Mouse (Mus musculus): ENCODE measurements around the gene Metap1d. TPM values are rescaled to one million over a fixed set of nuclear protein-coding genes. Genes with fewer than 3 reads are reported as not detected.

The Metap1d gene
- total and polyA plus RNA-seq, 2 experiments from 2014 or later, result 7.7 to 42.4 TPM

DNA sequence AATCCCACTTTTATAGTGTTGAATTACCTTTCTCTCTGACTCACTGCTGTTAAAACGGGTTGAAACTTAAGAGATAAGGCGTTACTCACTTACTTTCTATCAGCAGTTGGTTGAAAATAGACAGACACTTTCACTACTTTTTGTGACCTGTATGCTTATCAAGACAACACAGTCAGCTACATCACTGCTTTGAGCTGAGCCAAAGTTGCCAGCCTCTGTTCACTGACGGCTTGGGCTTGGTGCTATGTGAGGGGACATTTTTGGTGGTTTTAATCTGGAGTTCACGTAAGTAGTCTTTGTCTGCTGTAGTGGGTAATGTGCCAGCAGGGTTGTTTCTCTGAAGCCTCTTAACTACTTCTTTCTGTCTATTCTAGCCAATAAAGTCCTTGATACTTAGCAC is 28.5 kb upstream of the Metap1d start:
- no peak overlapping the region for H3K4me2 ChIP-seq (ENCODE audit: low read depth, low read length)
- H3K4me3 ChIP-seq (ENCODE audit: low read depth, low read length), result no peak overlapping the region
- no peaks in the 10 kb centered on the region; the same call in 1 of the 2 replicates for H3K4me1 ChIP-seq (ENCODE audit: control insufficient read depth, insufficient read depth)
- ATAC-seq (ENCODE audit: insufficient read depth, low read depth), result peak; percentile 92
- TF ChIP-seq CTCF (IDR thresholded peaks at IDR 0.05; ENCODE audit: low read depth), result no peak
- no peaks in the 10 kb centered on the region for H3K27me3 ChIP-seq (ENCODE audit: control insufficient read depth, insufficient read depth, low read length)
- peak; percentile 77 for DNase-seq (ENCODE audit: low spot score)
- peak overlapping the region; percentile 49 for H3K27ac ChIP-seq (ENCODE audit: low read depth)
- H3K36me3 ChIP-seq (replicated peaks; ENCODE audit: control insufficient read depth, insufficient read depth, low read length), result peaks cover 35% of the 10 kb centered on the region
- no peaks in the 10 kb centered on the region for H3K9me3 ChIP-seq (replicated peaks; ENCODE audit: control insufficient read depth, low read length)
- H3K9ac ChIP-seq (replicated peaks; ENCODE audit: low read depth, low read length), result no peak overlapping the region
- 28% methylated on average over 4 of the region's 4 CpGs for WGBS

DNA sequence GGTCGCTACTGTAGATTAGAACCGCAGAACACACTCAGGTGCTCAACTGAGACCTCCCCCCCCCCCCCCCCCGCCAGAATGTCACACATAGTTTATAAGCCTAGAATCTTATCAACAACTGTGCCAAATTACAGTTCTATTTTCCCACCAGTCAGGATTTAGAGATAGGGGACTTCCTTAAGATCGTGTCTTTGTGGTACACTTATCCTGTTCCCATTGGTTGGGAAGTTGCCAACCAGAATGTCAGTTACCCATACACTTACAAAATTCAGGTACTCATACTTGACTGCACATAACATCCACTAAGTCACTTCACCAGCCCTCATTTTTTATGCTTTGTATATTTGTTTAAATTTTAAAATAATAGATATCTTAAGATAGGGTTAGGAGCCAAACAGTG is 17.6 kb upstream of the Metap1d start:
- 82% methylated on average over 4 of the region's 4 CpGs for WGBS
- peaks cover 42% of the 10 kb centered on the region for H3K36me3 ChIP-seq (replicated peaks; ENCODE audit: control insufficient read depth, insufficient read depth, low read length)
- no peak for DNase-seq (ENCODE audit: low spot score)

DNA sequence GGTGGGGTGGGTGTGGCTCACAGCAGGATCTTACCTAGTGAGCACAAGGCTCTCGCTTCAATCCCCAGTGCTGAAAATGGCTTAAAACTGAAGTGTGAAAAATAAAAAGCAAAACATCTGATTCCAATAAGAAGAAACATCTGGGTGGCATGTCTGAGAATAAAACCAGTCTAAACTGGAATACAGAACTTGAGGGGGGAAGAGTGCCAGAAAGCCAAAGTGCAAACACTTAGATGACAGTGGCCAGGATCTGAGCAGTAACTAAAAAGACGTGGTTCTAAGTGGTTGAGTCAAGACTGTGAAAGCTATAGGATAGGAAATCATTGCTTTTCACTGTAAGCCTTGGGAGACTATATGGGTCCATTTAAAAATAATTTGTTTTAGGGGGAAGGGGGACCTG is 9.7 kb upstream of the Metap1d start:
- H3K9me3 ChIP-seq (replicated peaks; ENCODE audit: control insufficient read depth, low read length), result no peaks in the 10 kb centered on the region
- no peak overlapping the region for H3K4me2 ChIP-seq (ENCODE audit: low read depth, low read length)
- H3K9ac ChIP-seq (replicated peaks; ENCODE audit: low read depth, low read length), result no peak overlapping the region
- H3K27ac ChIP-seq (ENCODE audit: low read depth), result no peak overlapping the region
- peaks cover 26% of the 10 kb centered on the region for H3K36me3 ChIP-seq (replicated peaks; ENCODE audit: control insufficient read depth, insufficient read depth, low read length)
- TF ChIP-seq CTCF (IDR thresholded peaks at IDR 0.05; ENCODE audit: low read depth) (no peak), EP300 (IDR thresholded peaks at IDR 0.05; ENCODE audit: low read depth) (no peak)
- no peaks in the 10 kb centered on the region; the same call in 1 of the 2 replicates for H3K27me3 ChIP-seq (ENCODE audit: control insufficient read depth, insufficient read depth, low read length)
- DNase-seq (ENCODE audit: low spot score) (no peak), ATAC-seq (ENCODE audit: insufficient read depth, low read depth) (no peak)
- 40% methylated on average over 2 of the region's 2 CpGs for WGBS
- no peak overlapping the region for H3K4me3 ChIP-seq (ENCODE audit: low read depth, low read length)
- H3K4me1 ChIP-seq (ENCODE audit: control insufficient read depth, insufficient read depth), result no peaks in the 10 kb centered on the region

More for the DNA sequence above, 17.6 kb upstream of the Metap1d start:
- Histone ChIP-seq H3K27ac (ENCODE audit: low read depth) (no peak overlapping the region), H3K9me3 (replicated peaks; ENCODE audit: control insufficient read depth, low read length) (no peaks in the 10 kb centered on the region), H3K4me2 (ENCODE audit: low read depth, low read length) (no peak overlapping the region), H3K4me3 (ENCODE audit: low read depth, low read length) (no peak overlapping the region), H3K9ac (replicated peaks; ENCODE audit: low read depth, low read length) (no peak overlapping the region), H3K27me3 (ENCODE audit: control insufficient read depth, insufficient read depth, low read length) (no peaks in the 10 kb centered on the region), H3K4me1 (ENCODE audit: control insufficient read depth, insufficient read depth) (no peaks in the 10 kb centered on the region)
- TF ChIP-seq CTCF (IDR thresholded peaks at IDR 0.05; ENCODE audit: low read depth), result no peak
- no peak for TF ChIP-seq EP300 (IDR thresholded peaks at IDR 0.05; ENCODE audit: low read depth)
- ATAC-seq (ENCODE audit: insufficient read depth, low read depth), result no peak

DNA sequence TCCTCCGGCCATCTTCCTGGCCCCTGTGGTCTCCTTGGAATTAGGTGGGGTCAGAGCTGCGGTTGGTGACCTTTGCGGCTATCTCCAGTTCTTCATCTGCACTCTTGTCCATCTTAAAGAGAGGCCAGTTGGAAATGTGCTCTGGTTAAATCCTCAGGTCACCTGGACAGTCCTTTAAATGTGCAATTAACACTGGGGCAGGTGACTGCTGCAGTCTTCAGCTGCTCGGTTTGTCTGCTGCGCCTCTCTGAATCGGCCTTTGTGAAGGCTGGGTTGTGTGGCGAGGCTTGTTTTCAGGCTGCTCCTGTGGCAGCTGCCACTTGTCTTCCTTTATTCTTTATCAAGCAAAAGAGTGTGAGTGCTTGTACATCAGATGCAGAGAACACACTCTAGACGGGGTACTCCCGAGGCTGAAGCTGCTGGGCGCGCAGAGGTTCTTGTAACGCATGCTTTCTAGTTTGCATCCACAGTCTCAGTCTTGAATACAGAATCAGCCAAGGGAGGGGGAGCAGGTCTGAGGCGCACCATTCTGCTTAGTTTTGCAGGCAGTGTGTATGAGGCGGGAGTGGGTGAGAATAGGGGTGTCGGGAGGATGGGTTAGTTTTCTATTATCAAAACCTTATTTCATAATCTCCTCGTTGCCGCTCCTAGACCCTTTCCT is 7.4 kb upstream of the Metap1d start:
- H3K4me3 ChIP-seq (ENCODE audit: low read depth, low read length), result no peak overlapping the region
- H3K4me1 ChIP-seq (ENCODE audit: control insufficient read depth, insufficient read depth), result no peaks in the 10 kb centered on the region
- H3K9ac ChIP-seq (replicated peaks; ENCODE audit: low read depth, low read length), result no peak overlapping the region
- WGBS, result 48% methylated on average over 17 of the region's 17 CpGs
- H3K27ac ChIP-seq (ENCODE audit: low read depth), result no peak overlapping the region
- no peak for ATAC-seq (ENCODE audit: insufficient read depth, low read depth)
- DNase-seq (ENCODE audit: low spot score), result no peak
- no peaks in the 10 kb centered on the region; the same call in 1 of the 2 replicates for H3K27me3 ChIP-seq (ENCODE audit: control insufficient read depth, insufficient read depth, low read length)
- H3K36me3 ChIP-seq (replicated peaks; ENCODE audit: control insufficient read depth, insufficient read depth, low read length), result peaks cover 10% of the 10 kb centered on the region
- TF ChIP-seq EP300 (IDR thresholded peaks at IDR 0.05; ENCODE audit: low read depth) (no peak), CTCF (IDR thresholded peaks at IDR 0.05; ENCODE audit: low read depth) (no peak)
- H3K9me3 ChIP-seq (replicated peaks; ENCODE audit: control insufficient read depth, low read length), result no peaks in the 10 kb centered on the region
- no peak overlapping the region for H3K4me2 ChIP-seq (ENCODE audit: low read depth, low read length)

DNA sequence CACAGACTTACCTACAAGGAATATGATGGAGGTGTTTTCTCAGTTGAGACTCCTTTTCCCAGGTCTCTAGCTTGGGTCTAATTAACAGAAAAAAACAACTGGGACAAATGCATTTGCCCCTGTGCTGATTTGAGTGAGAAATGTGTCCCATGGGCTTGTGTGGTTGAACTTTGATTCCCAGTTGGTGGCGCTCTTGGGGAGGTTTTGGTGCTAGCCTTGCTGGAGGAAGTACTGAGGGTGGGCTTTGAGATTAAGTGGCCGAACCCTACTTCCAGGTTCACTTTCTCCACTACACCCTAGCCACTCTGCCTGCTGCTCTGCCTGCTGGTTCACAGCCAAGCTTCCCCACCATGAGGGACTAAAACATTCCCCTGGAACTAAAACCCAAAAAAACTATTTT is 3.5 kb upstream of the Metap1d start:
- no peak overlapping the region for H3K4me2 ChIP-seq (ENCODE audit: low read depth, low read length)
- no peak for ATAC-seq (ENCODE audit: insufficient read depth, low read depth)
- peaks cover 8% of the 10 kb centered on the region for H3K27me3 ChIP-seq (ENCODE audit: control insufficient read depth, insufficient read depth, low read length)
- no peak overlapping the region for H3K4me3 ChIP-seq (ENCODE audit: low read depth, low read length)
- H3K4me1 ChIP-seq (ENCODE audit: control insufficient read depth, insufficient read depth), result peaks cover 10% of the 10 kb centered on the region; the same call in 1 of the 2 replicates
- H3K9me3 ChIP-seq (replicated peaks; ENCODE audit: control insufficient read depth, low read length), result no peaks in the 10 kb centered on the region
- no peak overlapping the region for H3K9ac ChIP-seq (replicated peaks; ENCODE audit: low read depth, low read length)
- H3K27ac ChIP-seq (ENCODE audit: low read depth), result no peak overlapping the region
- TF ChIP-seq EP300 (IDR thresholded peaks at IDR 0.05; ENCODE audit: low read depth), result no peak
- no peaks in the 10 kb centered on the region for H3K36me3 ChIP-seq (replicated peaks; ENCODE audit: control insufficient read depth, insufficient read depth, low read length)
- no peak for DNase-seq (ENCODE audit: low spot score)
- 13% methylated on average over 2 of the region's 2 CpGs for WGBS

DNA sequence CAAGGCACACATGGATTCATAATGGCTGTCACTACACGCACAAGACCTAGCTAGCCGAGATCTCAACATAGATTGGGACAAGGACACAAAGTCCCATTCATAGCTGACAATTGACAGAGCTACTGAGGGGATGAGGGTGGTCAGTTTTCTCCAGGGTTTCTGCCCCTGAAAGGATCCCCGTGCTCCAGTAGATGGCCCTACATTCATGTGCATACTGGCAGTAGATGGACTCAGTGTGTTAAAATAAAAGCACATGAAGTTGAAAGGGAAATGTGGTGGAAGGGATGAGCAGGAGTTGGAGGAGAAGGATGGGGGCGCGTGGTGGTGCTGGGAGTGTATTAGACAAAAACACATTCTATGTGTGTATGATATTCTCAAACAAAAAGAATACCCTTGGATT is 1.3 kb upstream of the Metap1d start:
- TF ChIP-seq EP300 (IDR thresholded peaks at IDR 0.05; ENCODE audit: low read depth) (no peak), CTCF (IDR thresholded peaks at IDR 0.05; ENCODE audit: low read depth) (0 out of 2 replicates have a peak, but pooled peaks have one; percentile 14)
- H3K27ac ChIP-seq (ENCODE audit: low read depth), result no peak overlapping the region
- H3K4me2 ChIP-seq (ENCODE audit: low read depth, low read length), result no peak overlapping the region
- peaks cover 10% of the 10 kb centered on the region; the same call in 1 of the 2 replicates for H3K4me1 ChIP-seq (ENCODE audit: control insufficient read depth, insufficient read depth)
- H3K4me3 ChIP-seq (ENCODE audit: low read depth, low read length), result no peak overlapping the region
- no peaks in the 10 kb centered on the region for H3K9me3 ChIP-seq (replicated peaks; ENCODE audit: control insufficient read depth, low read length)
- H3K36me3 ChIP-seq (replicated peaks; ENCODE audit: control insufficient read depth, insufficient read depth, low read length), result no peaks in the 10 kb centered on the region
- H3K9ac ChIP-seq (replicated peaks; ENCODE audit: low read depth, low read length), result no peak overlapping the region
- H3K27me3 ChIP-seq (ENCODE audit: control insufficient read depth, insufficient read depth, low read length), result peaks cover 8% of the 10 kb centered on the region; the same call in 1 of the 2 replicates
- 55% methylated on average over 5 of the region's 5 CpGs for WGBS
- ATAC-seq (ENCODE audit: insufficient read depth, low read depth) (no peak), DNase-seq (ENCODE audit: low spot score) (no peak)
